Mouse (Mus musculus): Measurements from ENCODE around the gene Plekhh3.

DNA sequence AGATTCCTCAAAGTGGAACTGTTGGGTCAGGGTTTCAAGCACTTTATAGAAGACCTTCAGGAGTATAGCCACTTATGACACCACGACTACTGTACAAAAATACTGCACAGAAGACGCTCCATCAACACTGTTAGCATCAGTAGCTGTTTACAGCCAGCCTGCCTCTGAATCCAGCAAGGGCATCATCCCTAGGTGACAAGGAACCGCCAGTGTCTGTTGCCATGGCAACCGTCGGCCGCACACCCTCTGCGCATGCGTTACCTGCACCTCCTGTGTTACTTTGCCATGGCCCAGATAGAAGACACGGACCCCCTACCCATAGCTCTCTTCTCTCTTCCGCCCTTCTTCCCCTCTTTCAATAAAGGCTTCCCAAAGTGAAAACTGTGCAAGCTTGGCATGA, 24.8 kb downstream of the Plekhh3 start:
- no peak for TF ChIP-seq ZC3H11A (IDR thresholded peaks at IDR 0.05; ENCODE audit: borderline replicate concordance, low read depth, low read length)
- TF ChIP-seq CHD2 (IDR thresholded peaks at IDR 0.05; ENCODE audit: low read depth, low read length), result no peak

All from ES-E14 (cell line).